Mouse (Mus musculus): Measurements from ENCODE around the gene Thsd4. TPM values are rescaled to one million over a fixed set of nuclear protein-coding genes. Genes with fewer than 3 reads are reported as not detected.
"Not testable (repeated sequence)": the region's sequence is repeated elsewhere in the genome, so short reads cannot be mapped to it uniquely, and the experiment has no call there.

The Thsd4 gene
- total RNA-seq, 2 experiments from 2014 or later: not detected

DNA sequence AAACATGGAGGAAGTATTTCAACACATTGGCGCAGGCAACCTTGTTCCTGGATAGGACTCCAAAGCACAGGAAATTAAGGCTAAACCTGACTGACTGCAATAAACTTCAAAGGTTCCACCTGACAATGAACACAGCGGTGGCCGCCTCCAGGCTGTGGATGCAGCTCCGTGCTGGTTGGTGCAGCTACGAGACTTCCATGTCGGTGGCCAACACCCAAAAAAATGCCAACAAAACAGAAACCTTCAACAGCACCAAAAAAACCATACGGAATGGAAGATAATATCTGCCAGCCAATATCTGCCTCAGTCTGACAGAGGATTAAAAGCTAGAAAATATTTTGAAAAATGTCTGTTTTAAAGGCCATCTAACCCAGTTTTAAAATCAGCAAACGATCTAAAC, 583.3 kb downstream of the Thsd4 start:
- ATAC-seq (replicated peaks; ENCODE audit: poor library complexity, severe bottlenecking): no peak

- ATAC-seq (replicated peaks; ENCODE audit: poor library complexity, severe bottlenecking): not testable (repeated sequence)
These were observed 586.0 kb downstream of the Thsd4 start for GRCm38 (mm10) chr9:59935866-59936265.

- ATAC-seq (replicated peaks; ENCODE audit: poor library complexity, severe bottlenecking): no peak
These were observed 591.6 kb downstream of the Thsd4 start for GRCm38 (mm10) chr9:59930248-59930647.

Other genes starting within 250 kb of the Thsd4 start
- gene Lrrc49, start 166.1 kb upstream of the Thsd4 start, total RNA-seq (2014; fragmentation: Nextera tagmentation): 3.4 and 4.1 TPM in 2 replicates
- 6.1 and 12.0 TPM in 2 replicates for gene Lrrc49, start 166.1 kb upstream of the Thsd4 start, total RNA-seq (2017)
- not detected in 2 replicates for gene Larp6, start 190.9 kb upstream of the Thsd4 start, total RNA-seq (2014; fragmentation: Nextera tagmentation)
- not detected in 2 replicates for gene Larp6, start 190.9 kb upstream of the Thsd4 start, total RNA-seq (2017)

Data from granulocyte monocyte progenitor cell, adult 5-6 weeks (primary cell).